Mouse (Mus musculus) brain, embryonic 18.5 days (tissue): ENCODE results near the gene 1700001F09Rik.
"Not testable (repeated sequence)": the region's sequence is repeated elsewhere in the genome, so short reads cannot be mapped to it uniquely, and the experiment has no call there.

ENCODE experiments used
- DNase-seq: peaks from one replicate; pipeline ENCODE4 v3.0.0-alpha.2; 2012; ENCODE audit warnings: low read depth, low spot score

1700001F09Rik gene

DNA sequence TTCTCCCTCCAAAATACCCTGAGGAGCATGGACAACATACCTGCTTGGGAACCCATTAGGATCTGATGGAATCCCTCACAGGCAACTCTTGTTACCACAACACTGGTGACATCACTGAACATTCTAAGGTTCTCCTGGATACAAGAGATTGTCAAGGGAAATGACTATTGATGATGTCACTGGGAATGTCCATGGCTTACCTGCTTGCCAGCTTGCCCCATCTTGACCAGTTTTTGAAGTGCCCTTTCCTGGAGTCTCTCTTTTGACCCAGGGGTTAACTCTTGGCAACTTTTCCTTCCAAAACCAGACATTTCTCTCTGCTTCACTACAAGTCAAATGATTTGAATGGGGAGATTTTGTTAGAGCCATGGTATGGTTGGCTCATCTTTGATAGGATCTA, at the start of gene 1700001F09Rik:
1700001F09Rik (minus strand) TSS at position 101 of the 400 bp plus-strand sequence.
- not testable (repeated sequence) for DNase-seq

DNA sequence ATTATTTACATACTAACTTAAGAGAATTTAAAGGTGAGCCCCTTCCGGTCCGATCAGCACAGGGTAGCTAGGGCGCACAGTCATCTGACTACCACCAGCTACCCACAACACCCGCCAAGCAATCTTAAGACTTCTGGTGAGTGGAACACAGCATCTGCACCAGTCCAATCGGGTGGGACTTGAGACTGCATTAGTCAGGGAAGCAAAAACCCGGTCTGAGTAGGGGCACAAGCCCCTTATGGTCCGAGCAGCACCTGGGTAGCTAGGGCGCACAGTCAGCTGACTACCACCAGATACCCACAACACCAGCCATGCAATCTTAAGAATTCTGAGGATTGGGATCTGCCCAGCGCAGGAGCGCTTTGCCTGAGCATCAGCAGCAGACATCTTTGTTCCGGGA, 14.1 kb upstream of the 1700001F09Rik start:
- not testable (repeated sequence) for DNase-seq

- not testable (repeated sequence) for DNase-seq
These were observed 11.6 kb upstream of the 1700001F09Rik start for GRCm38 (mm10) chr14:43359246-43359645.

GRCm38 (mm10) chr14:43357496-43357895, 9.9 kb upstream of the 1700001F09Rik start:
- DNase-seq, result not testable (repeated sequence)

GRCm38 (mm10) chr14:43352944-43353343, 5.3 kb upstream of the 1700001F09Rik start:
- DNase-seq, result not testable (repeated sequence)

DNA sequence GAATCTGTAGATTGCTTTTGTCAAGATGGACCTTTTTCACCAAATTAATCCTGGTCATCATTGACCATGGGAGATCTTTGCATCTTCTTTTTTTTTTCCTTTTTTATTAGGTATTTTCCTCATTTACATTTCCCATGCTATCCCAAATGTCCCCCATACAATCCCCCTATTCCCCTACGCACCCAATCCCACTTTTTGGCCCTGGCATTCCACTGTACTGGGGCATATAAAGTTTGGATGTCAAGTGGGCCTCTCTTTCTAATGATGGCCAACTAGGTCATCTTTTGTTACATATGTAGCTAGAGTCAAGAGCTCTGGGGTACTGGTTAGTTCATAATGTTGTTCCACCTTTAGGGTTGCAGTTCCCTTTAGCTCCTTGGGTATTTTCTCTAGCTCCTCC, 10.0 kb downstream of the 1700001F09Rik start:
- not testable (repeated sequence) for DNase-seq

DNA sequence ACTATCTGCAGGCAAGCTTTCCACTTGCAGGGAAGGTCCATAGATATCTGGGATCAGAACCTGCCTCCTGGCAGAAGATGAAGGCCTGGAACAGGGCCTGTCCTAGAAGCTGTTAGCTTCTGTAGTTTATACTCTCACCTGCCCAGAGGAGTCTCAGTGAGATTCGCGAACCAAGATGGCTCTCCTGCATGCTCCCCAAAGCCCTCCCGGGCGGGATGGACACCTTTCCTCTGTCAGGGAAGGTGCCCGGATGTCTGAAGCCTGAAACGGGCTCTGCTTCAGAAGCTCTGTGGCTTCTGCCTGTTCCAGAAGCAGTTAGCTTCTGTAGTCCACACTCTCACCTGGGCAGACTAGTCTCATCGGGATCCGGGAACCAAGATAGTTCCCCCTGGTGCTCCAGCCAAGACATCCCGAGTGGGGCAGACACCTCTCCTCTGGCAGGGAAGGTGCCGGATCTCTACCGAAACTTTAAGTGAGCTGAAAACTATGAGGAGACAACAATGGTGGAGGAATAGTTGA, 16.2 kb downstream of the 1700001F09Rik start:
- DNase-seq, result not testable (repeated sequence)

GRCm38 (mm10) chr14:43328603-43329002, 19.0 kb downstream of the 1700001F09Rik start:
- not testable (repeated sequence) for DNase-seq

GRCm38 (mm10) chr14:43319516-43319915, 28.1 kb downstream of the 1700001F09Rik start:
- not testable (repeated sequence) for DNase-seq

DNA sequence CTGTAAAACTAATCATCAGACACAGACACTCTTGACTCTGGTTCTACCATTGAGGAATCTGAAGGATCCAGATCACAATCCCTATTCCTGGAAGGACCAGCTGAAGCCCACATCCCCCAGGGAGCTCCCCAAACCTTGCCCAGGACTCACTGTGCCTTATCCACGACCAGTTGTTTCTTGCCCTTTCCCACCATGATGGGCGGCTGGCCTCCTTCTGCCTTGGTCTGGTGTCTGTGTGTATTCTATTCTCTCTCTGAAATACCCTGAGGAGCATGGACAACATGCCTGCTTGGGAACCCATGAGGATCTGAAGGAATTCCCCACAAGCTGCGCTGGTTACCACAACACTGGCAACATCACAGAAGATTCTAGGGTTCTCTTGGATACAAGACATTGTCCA, 54.1 kb downstream of the 1700001F09Rik start, which contains the start of gene Gm8127:
Gm8127 (minus strand) TSS at position 330 of the 400 bp plus-strand sequence.
- DNase-seq, result not testable (repeated sequence)
